Mouse (Mus musculus): ENCODE data around the gene Unc5b. TPM values are rescaled to one million over a fixed set of nuclear protein-coding genes. Genes with fewer than 3 reads are reported as not detected.
A peak's percentile ranks its signal among the peaks of the same experiment; 100 is the strongest.

The Unc5b gene
- polyA plus RNA-seq, 1 experiment from 2014 or later: 2.8 TPM

DNA sequence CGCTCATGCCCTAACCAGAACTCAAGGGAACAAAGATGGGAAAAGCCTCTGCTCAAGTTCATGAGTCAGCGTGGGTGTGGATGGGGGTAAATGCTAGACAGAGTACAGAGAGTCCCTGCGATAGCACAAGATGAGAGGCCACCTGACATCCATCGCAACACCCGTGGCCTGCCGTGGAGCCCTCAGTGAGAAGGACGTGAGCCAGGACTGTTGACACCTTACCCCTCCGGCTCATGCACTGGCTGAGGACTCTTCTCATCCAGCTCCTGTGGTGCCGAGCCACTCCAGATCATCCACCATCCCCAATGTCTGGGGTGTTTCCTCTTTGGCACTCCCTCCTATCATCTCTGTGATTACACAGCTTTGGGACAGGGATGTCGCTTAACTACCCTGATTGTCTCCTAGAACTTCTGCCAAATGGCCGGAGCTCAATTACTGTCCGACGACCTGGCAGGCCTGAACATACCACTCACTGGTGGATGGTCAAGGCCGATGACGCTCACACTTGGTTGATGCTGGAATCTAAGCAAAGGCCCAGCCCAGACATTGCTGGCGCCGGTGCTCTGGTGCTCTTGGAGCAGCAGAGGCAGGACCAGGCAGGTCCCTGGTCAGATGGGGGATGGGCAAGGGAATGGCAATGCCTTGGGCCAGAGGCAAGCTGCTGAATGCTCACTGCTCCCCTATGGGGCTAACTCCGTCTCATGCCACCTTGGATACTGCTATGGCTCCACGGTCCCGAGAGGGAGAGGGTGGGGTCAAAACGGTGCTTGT, 25.8 kb downstream of the Unc5b start:
- Histone ChIP-seq H3K27me3 (no peaks in the 10 kb centered on the region), H3K4me2 (replicated peaks) (no peak overlapping the region), H3K27ac (replicated peaks) (no peak overlapping the region), H3K36me3 (no peaks in the 10 kb centered on the region), H3K9me3 (no peaks in the 10 kb centered on the region), H3K4me3 (no peak overlapping the region), H3K4me1 (peaks cover 29% of the 10 kb centered on the region), H3K9ac (replicated peaks) (no peak overlapping the region)
- WGBS: 82% methylated on average over 21 of the region's 21 CpGs
- ATAC-seq (replicated peaks): no peak

DNA sequence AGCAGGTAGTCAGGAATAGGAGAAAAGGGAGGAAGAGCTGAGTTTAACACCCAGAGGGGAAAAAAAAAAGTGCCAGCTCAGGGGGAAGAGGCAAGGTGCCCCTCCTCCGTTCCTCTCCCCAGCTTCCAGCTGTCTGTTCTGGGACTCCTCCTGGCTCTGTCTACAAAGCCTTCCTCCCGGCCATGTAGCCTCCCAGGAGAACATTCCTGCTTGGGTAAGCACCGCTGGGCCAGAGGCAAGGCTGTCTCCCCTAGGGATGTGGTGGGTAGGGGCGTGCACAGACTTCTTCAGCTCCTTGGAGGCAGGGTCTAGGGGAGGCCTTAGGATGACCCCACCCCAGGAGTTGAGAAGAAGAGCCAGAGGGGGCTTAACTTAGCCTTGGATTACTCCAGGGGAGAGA, 26.5 kb downstream of the Unc5b start:
- H3K9ac ChIP-seq (replicated peaks): no peak overlapping the region
- 38% methylated on average over 4 of the region's 4 CpGs for WGBS

DNA sequence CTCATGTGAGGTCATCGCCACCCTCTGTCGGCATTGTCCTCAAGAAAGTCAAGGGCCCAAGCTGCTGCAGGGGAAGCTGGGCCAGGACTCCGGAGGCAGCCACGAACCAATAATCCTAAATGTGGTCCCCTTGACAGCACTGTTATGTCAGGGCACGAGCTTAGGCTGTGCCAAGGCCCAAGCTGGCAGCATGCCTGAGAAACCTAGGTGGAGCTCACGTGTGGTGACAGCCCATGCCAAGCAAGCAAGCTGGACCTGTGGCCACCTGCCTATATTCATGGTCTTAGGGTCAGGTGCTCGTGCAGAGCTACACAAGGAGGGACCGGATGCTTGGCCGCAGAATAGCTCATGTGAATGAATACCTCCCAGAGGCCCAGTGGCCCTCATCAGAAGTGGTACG, 27.4 kb downstream of the Unc5b start:
- no peak overlapping the region for H3K27ac ChIP-seq (replicated peaks)
- H3K27me3 ChIP-seq: no peaks in the 10 kb centered on the region
- WGBS: 81% methylated on average over 10 of the region's 10 CpGs
- no peaks in the 10 kb centered on the region for H3K9me3 ChIP-seq
- H3K36me3 ChIP-seq: no peaks in the 10 kb centered on the region
- no peak overlapping the region for H3K4me2 ChIP-seq (replicated peaks)
- no peak for ATAC-seq (replicated peaks)
- no peak overlapping the region for H3K4me3 ChIP-seq
- peaks cover 37% of the 10 kb centered on the region for H3K4me1 ChIP-seq
- no peak overlapping the region for H3K9ac ChIP-seq (replicated peaks)

More for the DNA sequence above, 26.5 kb downstream of the Unc5b start:
- no peaks in the 10 kb centered on the region for H3K36me3 ChIP-seq
- no peak for ATAC-seq (replicated peaks)
- H3K9me3 ChIP-seq: no peaks in the 10 kb centered on the region
- H3K4me2 ChIP-seq (replicated peaks): no peak overlapping the region
- no peak overlapping the region for H3K4me3 ChIP-seq
- no peak overlapping the region for H3K27ac ChIP-seq (replicated peaks)
- H3K27me3 ChIP-seq: no peaks in the 10 kb centered on the region
- H3K4me1 ChIP-seq: peaks cover 32% of the 10 kb centered on the region

DNA sequence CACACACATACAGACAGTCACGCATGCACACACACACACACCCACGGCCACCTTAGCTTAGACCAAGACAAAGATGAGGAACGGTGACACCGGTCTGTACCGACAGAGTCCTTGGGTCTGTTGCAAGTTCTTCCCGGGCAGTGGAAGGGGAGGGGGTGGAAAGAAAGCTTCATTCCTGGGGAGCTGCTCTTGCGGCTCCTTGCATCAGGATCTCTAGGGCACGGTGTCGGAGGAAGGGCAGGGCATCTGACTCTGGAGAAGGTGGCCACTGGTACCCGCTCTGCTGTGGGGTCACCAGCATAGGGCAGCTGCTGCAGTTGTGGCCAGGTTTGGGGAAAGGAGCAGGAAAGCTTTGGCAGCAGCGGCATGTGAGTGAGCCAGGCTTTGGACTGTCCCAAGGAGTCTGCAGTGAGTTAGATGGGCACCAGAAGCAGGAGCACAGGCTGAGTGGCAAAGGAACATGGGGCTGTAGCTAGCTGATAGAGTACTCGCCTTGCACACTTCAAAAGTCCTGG, 29.4 kb downstream of the Unc5b start:
- peaks cover 27% of the 10 kb centered on the region for H3K4me1 ChIP-seq
- no peak overlapping the region for H3K27ac ChIP-seq (replicated peaks)
- no peaks in the 10 kb centered on the region for H3K27me3 ChIP-seq
- no peak overlapping the region for H3K4me3 ChIP-seq
- no peak for ATAC-seq (replicated peaks)
- 69% methylated on average over 12 of the region's 12 CpGs for WGBS
- H3K9ac ChIP-seq (replicated peaks): no peak overlapping the region
- H3K9me3 ChIP-seq: no peaks in the 10 kb centered on the region
- no peaks in the 10 kb centered on the region for H3K36me3 ChIP-seq
- no peak overlapping the region for H3K4me2 ChIP-seq (replicated peaks)

DNA sequence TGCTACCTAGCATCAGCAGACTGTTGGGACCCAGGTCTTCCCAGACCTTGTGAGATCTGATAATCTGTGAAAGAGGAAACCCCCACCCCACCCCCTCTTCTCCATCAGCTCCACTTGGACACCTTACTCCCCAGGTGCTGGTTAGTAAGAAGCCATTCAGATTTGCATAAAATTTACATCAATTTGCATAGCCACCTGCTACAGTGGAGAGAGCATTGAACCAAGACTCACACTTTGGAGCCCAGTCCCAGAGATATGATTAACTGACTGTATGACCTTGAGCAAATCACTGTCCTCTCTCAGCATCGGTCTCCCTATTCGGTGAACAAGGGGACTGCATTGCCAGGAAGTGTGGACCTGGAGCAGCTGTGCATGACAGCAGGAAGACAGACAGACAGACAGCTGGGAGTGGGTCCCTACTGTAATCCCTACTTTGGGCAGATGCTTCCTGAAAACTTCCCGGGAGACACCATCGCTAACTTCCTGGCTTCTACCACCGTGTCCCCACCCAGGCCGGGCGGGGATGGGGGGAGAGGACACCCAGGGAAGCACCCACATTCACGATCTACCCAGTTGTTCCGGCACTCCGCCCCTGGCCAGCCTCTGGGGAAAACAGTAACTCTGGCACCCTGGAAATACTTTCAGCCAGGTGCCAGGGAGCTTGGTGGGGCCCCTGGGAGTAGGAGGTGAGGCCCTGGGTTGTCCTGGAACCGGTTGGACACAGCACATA, 30.0 kb downstream of the Unc5b start:
- ATAC-seq (replicated peaks): no peak
- Histone ChIP-seq H3K4me2 (replicated peaks) (no peak overlapping the region), H3K36me3 (no peaks in the 10 kb centered on the region), H3K27me3 (no peaks in the 10 kb centered on the region), H3K27ac (replicated peaks) (no peak overlapping the region), H3K9ac (replicated peaks) (no peak overlapping the region), H3K4me1 (peaks cover 27% of the 10 kb centered on the region), H3K9me3 (no peaks in the 10 kb centered on the region), H3K4me3 (no peak overlapping the region)
- 47% methylated on average over 11 of the region's 11 CpGs for WGBS

DNA sequence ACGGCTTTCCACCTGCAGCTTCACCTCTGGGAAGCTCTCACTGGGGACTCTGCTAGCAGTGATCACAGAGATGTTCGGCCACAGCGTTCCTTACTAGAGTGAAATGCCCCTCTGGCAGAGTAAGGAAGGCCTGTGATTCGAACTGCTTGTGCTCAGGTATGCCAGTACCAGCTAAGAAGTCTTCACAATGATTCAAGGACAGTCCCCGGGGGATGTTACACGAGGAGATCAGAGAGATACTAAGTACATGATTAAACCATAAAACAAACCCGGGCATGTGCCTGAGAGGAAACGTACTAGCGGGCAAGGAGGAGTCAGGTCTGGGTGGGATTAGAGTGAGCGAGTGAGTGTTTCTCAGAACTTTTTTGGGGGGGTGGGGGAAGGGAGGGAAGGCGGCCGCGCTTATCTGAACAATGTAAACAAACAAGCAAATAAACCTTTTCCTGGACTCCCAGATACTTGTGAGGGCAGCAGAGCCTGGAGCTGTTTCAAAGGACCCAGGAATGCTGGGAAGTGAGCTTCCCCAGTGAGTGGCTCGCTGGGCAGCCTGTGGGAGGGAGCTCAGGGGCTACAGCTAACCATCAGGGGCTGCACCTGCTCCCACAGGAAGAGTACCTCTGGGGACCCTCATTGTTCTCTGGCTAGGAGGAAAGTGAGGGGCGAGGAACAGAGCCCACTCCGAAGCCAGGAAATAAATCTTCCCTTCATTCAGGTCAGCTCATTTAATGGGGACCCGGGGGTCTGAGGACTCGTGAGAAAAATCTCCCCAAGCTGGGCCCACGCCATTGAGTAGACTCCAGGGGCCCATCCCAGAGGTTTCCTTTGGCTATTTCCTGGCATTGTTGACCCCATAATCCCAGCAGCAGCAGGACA, 30.9 kb downstream of the Unc5b start:
- no peak for ATAC-seq (replicated peaks)
- no peaks in the 10 kb centered on the region for H3K9me3 ChIP-seq
- 25% methylated on average over 19 of the region's 19 CpGs for WGBS
- H3K4me1 ChIP-seq: peaks cover 27% of the 10 kb centered on the region
- H3K4me3 ChIP-seq: no peak overlapping the region
- H3K4me2 ChIP-seq (replicated peaks): no peak overlapping the region
- H3K9ac ChIP-seq (replicated peaks): no peak overlapping the region
- H3K27me3 ChIP-seq: no peaks in the 10 kb centered on the region
- H3K36me3 ChIP-seq: no peaks in the 10 kb centered on the region
- H3K27ac ChIP-seq (replicated peaks): no peak overlapping the region

DNA sequence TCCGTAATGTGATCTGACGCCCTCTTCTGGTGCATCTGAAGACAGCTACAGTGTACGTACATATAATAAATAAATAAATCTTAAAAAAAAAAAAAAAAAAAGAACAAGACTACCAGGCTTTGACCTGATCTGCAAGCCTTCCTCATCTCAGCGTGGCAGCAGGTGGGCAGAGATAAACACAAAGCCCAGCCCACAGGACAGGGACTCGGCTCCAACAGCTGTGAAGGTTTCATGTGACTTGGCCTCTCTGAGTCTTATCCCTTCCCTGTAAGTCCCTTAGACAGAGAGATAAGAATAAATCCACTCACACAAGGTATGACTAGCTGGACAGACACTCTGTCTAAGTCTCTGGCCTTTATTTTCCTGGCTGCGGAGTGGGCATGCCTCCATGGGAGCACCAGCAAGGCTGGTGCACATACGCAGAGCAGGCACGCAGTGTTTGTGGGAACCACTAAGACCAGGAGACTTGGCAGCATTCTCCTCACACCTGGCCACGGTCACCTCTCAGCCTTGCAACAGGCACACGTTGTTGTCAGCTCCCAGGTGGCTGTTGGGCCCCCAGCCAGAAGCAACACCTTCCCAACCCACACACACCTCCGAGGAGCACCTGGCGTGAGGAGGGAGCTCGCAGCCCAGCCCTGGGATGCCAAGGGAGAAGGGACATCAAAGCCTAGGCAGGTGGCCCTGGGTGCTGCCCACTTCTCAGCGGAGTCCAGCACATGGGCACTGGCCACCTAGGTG, 33.5 kb downstream of the Unc5b start:
- Histone ChIP-seq H3K4me2 (replicated peaks) (no peak overlapping the region), H3K9ac (replicated peaks) (no peak overlapping the region), H3K27me3 (no peaks in the 10 kb centered on the region), H3K4me3 (no peak overlapping the region), H3K36me3 (no peaks in the 10 kb centered on the region), H3K9me3 (no peaks in the 10 kb centered on the region), H3K27ac (replicated peaks) (no peak overlapping the region), H3K4me1 (peaks cover 28% of the 10 kb centered on the region)
- no peak for ATAC-seq (replicated peaks)
- WGBS: 85% methylated on average over 14 of the region's 14 CpGs

DNA sequence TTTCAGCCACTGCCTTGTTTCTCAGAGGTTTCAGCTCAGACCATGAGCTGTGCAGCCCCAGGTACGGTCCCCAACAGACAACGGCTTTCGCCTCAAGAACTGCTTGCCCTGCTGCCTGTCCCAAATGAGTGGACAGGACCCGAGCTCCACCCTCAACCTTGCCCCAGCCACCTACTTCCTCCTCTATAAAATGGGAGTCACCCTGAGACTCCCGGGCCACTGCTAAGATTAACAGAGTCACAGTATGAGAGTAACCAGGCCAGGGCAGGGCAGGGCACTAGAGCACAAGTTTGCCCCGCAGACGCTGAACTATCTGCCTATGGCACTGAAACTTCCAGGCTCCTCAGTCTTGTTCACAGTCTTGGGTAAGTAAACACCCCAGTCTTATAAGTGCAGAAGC, 34.9 kb downstream of the Unc5b start:
- no peaks in the 10 kb centered on the region for H3K27me3 ChIP-seq

DNA sequence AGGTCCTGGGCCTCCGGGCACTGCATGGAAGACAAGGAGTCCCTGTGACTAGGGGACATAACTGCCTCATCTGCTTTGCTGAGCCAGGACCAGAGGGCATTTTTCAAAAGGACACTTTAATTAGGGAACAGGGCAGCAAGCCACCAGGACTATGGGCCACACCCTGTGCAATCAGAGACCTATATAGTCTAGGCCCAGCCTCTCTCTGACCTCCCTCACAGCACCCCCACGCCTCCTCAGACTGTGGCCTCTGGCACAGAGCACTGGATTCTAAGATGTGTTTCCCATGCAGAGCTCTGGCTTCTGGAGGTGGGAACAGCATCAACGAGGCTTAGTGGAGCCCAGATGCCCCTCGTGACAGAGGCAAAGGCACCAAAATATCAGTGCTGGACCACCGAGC, 35.4 kb downstream of the Unc5b start:
- H3K4me2 ChIP-seq (replicated peaks): no peak overlapping the region
- H3K27me3 ChIP-seq: no peaks in the 10 kb centered on the region
- H3K36me3 ChIP-seq: no peaks in the 10 kb centered on the region
- no peaks in the 10 kb centered on the region for H3K9me3 ChIP-seq
- no peak for ATAC-seq (replicated peaks)
- 73% methylated on average over 5 of the region's 5 CpGs for WGBS
- no peak overlapping the region for H3K4me3 ChIP-seq
- no peak overlapping the region for H3K27ac ChIP-seq (replicated peaks)
- H3K9ac ChIP-seq (replicated peaks): no peak overlapping the region
- H3K4me1 ChIP-seq: peaks cover 21% of the 10 kb centered on the region

More for the DNA sequence above, 34.9 kb downstream of the Unc5b start:
- Histone ChIP-seq H3K4me1 (peaks cover 26% of the 10 kb centered on the region), H3K4me3 (no peak overlapping the region), H3K36me3 (no peaks in the 10 kb centered on the region), H3K9ac (replicated peaks) (no peak overlapping the region), H3K27ac (replicated peaks) (no peak overlapping the region), H3K9me3 (no peaks in the 10 kb centered on the region), H3K4me2 (replicated peaks) (no peak overlapping the region)
- WGBS: 88% methylated on average over 7 of the region's 7 CpGs
- no peak for ATAC-seq (replicated peaks)

DNA sequence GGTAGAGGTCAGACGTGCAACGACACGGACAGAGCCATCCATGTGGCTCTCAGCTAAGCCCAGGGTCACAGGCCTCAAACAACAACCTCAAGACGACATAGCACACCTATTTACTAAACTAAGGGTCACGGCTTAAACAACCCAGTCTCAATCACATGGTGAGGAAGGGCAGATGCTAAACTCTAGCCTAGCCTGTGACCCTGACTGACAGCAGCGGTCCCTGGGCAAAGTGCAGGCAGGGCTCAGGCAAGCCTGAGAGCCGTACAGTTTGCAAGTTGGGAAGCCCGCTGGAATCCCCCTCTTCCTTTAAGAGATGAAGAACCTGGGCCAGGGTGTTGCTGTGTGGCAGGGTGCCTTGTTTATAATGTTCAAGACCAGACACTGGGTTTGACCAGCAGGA, 36.6 kb downstream of the Unc5b start:
- Histone ChIP-seq H3K9ac (replicated peaks) (no peak overlapping the region), H3K27ac (replicated peaks) (0 out of 2 replicates have a peak overlapping the region, but pooled peaks have one; percentile 27), H3K27me3 (no peaks in the 10 kb centered on the region), H3K4me1 (peaks cover 14% of the 10 kb centered on the region), H3K4me3 (no peak overlapping the region), H3K4me2 (replicated peaks) (no peak overlapping the region), H3K36me3 (no peaks in the 10 kb centered on the region), H3K9me3 (no peaks in the 10 kb centered on the region)
- 33% methylated on average over 8 of the region's 8 CpGs for whole genome bisulfite sequencing
- ATAC-seq (replicated peaks): peak; percentile 14; the same call in 1 of the 2 replicates

DNA sequence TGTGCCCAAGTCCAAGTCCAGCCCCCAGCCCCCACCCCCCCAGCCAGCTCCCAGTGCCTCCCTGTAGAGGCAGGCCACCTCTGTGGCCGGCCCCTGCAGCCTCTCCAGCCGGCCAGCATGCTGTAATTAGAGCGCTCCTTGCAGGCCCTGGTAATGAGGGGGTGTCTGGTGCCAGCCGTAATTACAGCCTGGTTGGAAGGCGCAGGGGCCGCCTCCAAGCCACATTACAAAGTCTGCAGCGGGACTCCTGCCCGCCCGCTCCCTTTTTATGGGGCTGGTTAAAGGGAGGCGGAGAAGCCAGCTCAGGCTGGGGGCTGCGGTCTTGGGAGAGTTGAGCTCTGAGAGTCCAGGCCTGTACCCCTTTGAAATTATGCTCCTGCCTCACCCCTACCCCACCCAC, 37.0 kb downstream of the Unc5b start:
- ATAC-seq (replicated peaks): peak; percentile 83
- Histone ChIP-seq H3K27ac (replicated peaks) (0 out of 2 replicates have a peak overlapping the region, but pooled peaks have one; percentile 27), H3K9ac (replicated peaks) (no peak overlapping the region), H3K36me3 (no peaks in the 10 kb centered on the region), H3K9me3 (no peaks in the 10 kb centered on the region), H3K27me3 (no peaks in the 10 kb centered on the region), H3K4me3 (no peak overlapping the region), H3K4me1 (peaks cover 10% of the 10 kb centered on the region), H3K4me2 (replicated peaks) (no peak overlapping the region)
- WGBS: 16% methylated on average over 11 of the region's 11 CpGs
